Mouse (Mus musculus) heart, adult 9 months (tissue): ENCODE results near the gene Sycp2.

Experiments used
- DNase-seq, 2 experiments: peaks; one replicate each; pipeline ENCODE4 v3.0.0; 2022; ENCODE audit warnings: low spot score in 2 of 2

The Sycp2 gene

GRCm38 (mm10) chr2:178303453-178304187, 103.9 kb downstream of the Sycp2 start:
- no peak for DNase-seq
